Mouse (Mus musculus) forebrain, embryonic 16.5 days (tissue): ENCODE measurements around the gene Aff1. TPM values are rescaled to one million over a fixed set of nuclear protein-coding genes. Genes with fewer than 3 reads are reported as not detected.

Source experiments
- ATAC-seq: fragments of 200-750 bp; cut with Nextera tagmentation; 2 replicates; pipeline ENCODE4 v1.8.0; 2017; ENCODE audit warnings: mild to moderate bottlenecking, moderate library complexity
- H3K27ac ChIP-seq: fragments of 300-500 bp; sonication (generic); 2 replicates; pipeline ENCODE4 v1.5.1; 2014; ENCODE audit warnings: low read length, control low read depth
- H3K27me3 ChIP-seq: fragments of 300-500 bp; sonication (generic); replicated peaks from 2 replicates; pipeline ENCODE4 v1.6.1; 2014; ENCODE audit warnings: low read length; ENCODE audit not compliant: control insufficient read depth, insufficient read depth
- H3K36me3 ChIP-seq: fragments of 300-500 bp; sonication (generic); 2 replicates; pipeline ENCODE4 v1.6.1; 2014; ENCODE audit not compliant: control insufficient read depth, insufficient read depth
- H3K4me1 ChIP-seq: fragments of 300-500 bp; sonication (generic); replicated peaks from 2 replicates; pipeline ENCODE4 v1.6.1; 2014; ENCODE audit warnings: low read length; ENCODE audit not compliant: control insufficient read depth, insufficient read depth
- H3K4me2 ChIP-seq: fragments of 300-500 bp; sonication (generic); 2 replicates; pipeline ENCODE4 v1.6.1; 2014; ENCODE audit warnings: mild to moderate bottlenecking, low read length, control low read depth
- H3K4me3 ChIP-seq: fragments of 300-500 bp; sonication (generic); replicated peaks from 2 replicates; pipeline ENCODE4 v1.5.1; 2014; ENCODE audit warnings: mild to moderate bottlenecking, low read length, control low read depth
- H3K9ac ChIP-seq: fragments of 300-500 bp; sonication (generic); replicated peaks from 2 replicates; pipeline ENCODE4 v1.6.1; 2014; ENCODE audit warnings: low read depth, low read length, control low read depth
- H3K9me3 ChIP-seq: fragments of 300-500 bp; sonication (generic); 2 replicates; pipeline ENCODE4 v1.6.1; 2016; ENCODE audit warnings: low read length; ENCODE audit not compliant: control insufficient read depth
- WGBS: fragments of 180-500 bp; shearing (Covaris S2); extraction: QIAGEN DNeasy Blood & Tissue Kit; methylation state at CpG from one replicate; pipeline ENCODE4 v1.1.7; 2014; 5-methylcytosine and 5-hydroxymethylcytosine counted together
- polyA plus RNA-seq: library from polyadenylated mRNA; unstranded; fragments of >200 nt; fragmentation: Nextera tagmentation; extraction: Ambion mirVana; gene quantifications from 2 replicates; pipeline ENCODE4 v1.2.1, GENCODE M21; 2015

Gene Aff1
- polyA plus RNA-seq, 1 experiment from 2014 or later: 1.5 TPM

DNA sequence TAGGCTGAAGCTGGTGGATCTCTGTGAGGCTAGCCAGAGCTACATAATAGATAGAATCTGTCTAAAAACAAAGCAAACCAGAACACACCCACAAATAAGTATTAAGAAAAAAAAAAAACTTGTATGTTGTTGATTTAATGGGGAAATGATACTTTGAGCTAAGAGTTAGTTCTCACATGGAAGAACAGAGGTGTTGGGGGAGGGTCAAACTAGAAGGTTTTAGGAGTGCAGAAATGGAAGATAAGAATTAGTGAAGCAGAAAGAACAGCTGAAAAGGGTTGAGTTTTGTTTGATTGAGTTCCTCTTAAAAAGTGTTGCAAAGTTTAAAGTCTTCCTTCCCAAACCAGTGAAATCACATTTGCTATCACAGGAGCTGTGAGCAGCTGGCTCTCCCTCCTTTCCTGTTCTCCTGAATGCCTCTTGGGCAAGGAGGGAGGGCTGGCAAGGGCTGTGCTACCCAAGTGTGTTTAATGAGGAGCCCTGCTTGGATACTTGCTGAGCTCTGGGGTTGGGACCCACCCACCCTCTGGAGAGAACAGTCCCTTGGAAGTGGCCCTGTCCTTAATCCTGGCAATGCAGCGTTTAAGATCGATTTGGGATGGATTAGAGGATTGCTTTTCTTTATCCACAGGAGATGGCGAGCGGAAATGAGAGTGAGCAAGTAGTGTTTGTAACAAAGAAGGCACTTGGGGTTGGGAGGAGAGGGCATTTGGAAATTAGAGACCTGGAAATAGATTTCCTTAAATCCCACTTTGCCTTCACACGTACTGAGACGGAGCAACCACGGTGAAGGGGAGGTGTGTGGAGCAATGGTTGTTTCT, 57.5 kb downstream of the Aff1 start:
- H3K9me3 ChIP-seq: no peaks in the 10 kb centered on the region
- peaks cover 8% of the 10 kb centered on the region for H3K4me1 ChIP-seq
- 30% methylated on average over 7 of the region's 7 CpGs for WGBS
- H3K9ac ChIP-seq: no peak overlapping the region
- H3K27me3 ChIP-seq: no peaks in the 10 kb centered on the region; the same call in 1 of the 2 replicates
- no peaks in the 10 kb centered on the region for H3K36me3 ChIP-seq
- no peak for ATAC-seq
- no peak overlapping the region for H3K27ac ChIP-seq
- no peak overlapping the region for H3K4me3 ChIP-seq
- no peak overlapping the region for H3K4me2 ChIP-seq

DNA sequence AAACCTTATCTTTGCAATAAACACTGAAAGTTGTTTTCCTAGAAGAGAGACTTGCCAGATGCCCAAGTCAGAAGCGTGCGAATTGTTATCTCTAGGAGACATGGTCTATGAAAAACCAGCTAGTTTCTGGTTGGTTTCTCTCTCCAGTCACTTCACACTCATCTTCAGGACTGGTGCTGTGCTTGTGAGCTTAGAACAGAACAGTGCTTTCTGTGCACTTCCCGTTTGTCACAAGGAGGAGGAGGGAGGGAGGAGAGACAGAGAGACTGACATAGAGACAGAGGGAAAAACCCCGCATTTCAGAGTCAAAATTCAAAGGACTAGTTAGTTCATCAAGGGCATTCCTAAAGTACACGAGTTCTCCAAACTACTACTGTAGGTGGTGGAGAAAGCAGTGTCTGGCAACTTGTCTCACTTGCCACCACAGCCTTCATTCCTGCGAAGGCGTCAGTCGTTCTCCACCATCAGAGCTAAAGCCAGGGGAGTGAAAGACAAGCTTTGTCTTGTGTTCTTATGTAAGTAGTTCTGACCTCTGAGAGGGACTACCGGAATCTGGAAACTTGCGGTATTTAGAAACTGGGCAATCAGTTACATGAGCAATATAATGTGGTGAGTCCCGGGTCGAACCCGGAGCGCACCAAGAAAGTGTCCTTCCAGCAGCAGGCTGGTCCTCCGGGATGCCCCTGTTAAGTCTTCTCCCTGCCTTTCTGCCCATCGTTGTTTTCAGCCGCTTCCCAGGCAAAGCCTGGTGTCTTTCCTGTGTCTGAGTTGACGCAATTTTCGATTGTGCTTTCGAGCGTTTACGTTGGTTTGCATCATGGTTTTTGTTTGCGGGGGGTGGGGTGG, 60.7 kb downstream of the Aff1 start:
- peak overlapping the region; percentile 56 for H3K4me2 ChIP-seq
- 5% methylated on average over 23 of the region's 23 CpGs for WGBS
- no peak; the same call in 1 of the 2 replicates for ATAC-seq
- H3K27me3 ChIP-seq: 0 out of 2 replicates have a peak, but pooled peaks cover 3% of the 10 kb centered on the region
- peaks cover 11% of the 10 kb centered on the region for H3K4me1 ChIP-seq
- no peaks in the 10 kb centered on the region for H3K9me3 ChIP-seq
- no peak overlapping the region; the same call in 1 of the 2 replicates for H3K27ac ChIP-seq
- no peaks in the 10 kb centered on the region for H3K36me3 ChIP-seq
- H3K4me3 ChIP-seq: peak overlapping the region; percentile 77
- H3K9ac ChIP-seq: peak overlapping the region; percentile 75

DNA sequence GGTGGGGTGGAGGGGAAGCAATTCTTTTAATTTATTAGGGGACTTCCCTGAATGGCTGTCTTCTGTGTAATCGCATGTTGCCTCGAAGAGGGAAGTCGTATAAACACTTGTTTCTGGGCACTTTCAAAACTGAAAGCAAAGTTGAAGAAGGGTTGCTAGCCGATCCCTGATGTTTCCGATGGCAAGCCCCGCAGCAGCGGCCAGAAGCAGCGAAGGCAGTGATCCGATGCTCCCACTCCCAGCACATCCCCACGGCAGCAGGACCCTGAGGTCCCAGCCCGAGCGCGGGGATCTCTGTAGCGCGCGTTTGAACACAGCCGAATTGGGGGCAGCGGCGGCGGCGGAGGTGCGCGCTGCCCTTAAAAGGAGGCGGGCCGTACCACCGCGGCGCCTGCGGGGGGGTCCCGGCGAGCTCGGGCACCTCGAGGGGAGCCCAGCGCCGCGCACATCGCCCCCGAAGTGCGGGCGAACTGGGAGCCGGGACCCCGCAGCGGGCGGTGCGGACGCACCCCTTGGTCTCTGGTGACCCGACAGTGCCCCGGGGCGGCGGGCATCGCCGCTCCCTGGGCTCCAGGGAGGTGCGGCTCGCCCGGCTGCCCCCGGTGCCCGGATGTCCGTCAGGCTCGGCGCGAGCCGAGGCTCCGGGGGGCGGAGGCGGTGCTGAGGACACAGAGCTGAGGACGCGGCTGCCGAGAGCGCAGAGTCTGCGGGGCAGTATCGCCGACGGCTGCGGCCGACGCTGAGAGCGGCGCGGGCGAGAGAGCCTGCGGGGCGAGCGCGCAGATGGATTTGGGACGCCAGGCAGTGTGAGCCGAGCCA, 61.5 kb downstream of the Aff1 start:
- Histone ChIP-seq H3K9ac (peak overlapping the region; percentile 75), H3K4me2 (peak overlapping the region; percentile 56), H3K4me1 (peaks cover 11% of the 10 kb centered on the region), H3K27ac (peak overlapping the region; percentile 62), H3K4me3 (peak overlapping the region; percentile 77), H3K27me3 (0 out of 2 replicates have a peak, but pooled peaks cover 3% of the 10 kb centered on the region), H3K9me3 (no peaks in the 10 kb centered on the region), H3K36me3 (no peaks in the 10 kb centered on the region)
- ATAC-seq: peak; percentile 96
- under 1% methylated on average over 78 of the region's 86 CpGs for WGBS

DNA sequence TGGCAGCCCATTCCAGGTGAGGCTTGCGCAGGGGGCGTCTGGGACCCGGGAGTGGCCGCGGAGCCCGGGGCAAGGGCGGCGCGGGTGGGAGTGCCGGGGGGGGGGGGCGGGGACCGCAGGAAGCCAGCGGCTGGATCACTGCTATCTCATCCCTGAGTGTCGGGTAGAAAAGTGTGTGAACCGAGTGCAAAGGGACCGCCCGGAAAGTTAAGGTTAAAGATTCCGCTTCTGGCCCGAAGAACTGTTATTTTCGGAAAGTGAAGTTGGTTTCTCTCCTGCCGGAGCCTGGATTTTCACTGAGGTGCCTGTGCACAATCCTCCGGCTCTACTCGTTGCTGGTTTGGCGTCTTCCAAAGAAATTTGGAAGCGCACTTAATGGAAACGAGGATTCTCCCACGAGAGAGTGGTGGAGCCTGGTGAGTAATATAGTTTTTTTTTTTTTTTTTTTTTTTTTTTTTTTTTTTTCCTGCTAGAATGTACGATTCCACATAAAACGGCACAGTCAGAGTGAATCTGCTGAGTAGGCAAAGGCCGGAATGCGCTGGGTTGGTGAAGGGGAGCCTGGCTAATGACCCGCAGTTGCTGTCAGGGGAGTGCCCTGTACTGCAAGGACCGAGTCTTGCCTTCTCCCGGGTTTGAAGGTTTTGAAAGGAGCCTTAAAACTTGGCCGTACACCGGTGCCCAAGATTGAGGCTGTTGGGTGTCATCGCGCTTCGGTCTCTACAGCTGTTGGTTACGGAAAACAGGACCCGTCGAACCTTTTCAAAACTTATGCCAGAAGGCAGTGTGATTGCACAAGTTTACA, 62.4 kb downstream of the Aff1 start:
- H3K4me2 ChIP-seq: peak overlapping the region; percentile 56

DNA sequence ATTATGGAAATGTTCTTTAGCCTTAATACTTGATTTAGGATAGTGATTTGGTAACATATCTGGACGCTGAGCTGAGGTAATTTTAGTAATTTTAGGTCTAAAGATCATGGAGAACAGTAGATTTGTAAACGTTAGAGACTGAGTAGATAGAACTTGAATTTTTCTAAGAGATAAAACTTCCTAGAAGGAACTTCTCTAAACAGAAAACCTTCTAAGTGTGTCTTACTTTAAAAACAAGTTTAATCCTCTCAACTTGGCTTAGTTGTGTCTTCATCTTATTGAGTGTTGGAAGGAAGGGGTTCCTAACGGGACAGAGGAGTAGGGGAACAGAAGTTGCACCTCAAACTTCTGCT, 62.9 kb downstream of the Aff1 start:
- WGBS: 54% methylated on average over 3 of the region's 3 CpGs

More for the DNA sequence above, 62.4 kb downstream of the Aff1 start:
- no peaks in the 10 kb centered on the region for H3K9me3 ChIP-seq
- H3K4me3 ChIP-seq: peak overlapping the region; percentile 77
- H3K9ac ChIP-seq: peak overlapping the region; percentile 75
- WGBS: 4% methylated on average over 36 of the region's 42 CpGs
- peaks cover 11% of the 10 kb centered on the region for H3K4me1 ChIP-seq
- no peak; the same call in 1 of the 2 replicates for ATAC-seq
- H3K27ac ChIP-seq: peak overlapping the region; percentile 62
- 0 out of 2 replicates have a peak, but pooled peaks cover 3% of the 10 kb centered on the region for H3K27me3 ChIP-seq
- H3K36me3 ChIP-seq: no peaks in the 10 kb centered on the region

GRCm38 (mm10) chr5:103756231-103756714, 64.1 kb downstream of the Aff1 start:
- H3K27ac ChIP-seq: no peak overlapping the region
- no peak for ATAC-seq
- H3K9ac ChIP-seq: no peak overlapping the region
- no peaks in the 10 kb centered on the region for H3K9me3 ChIP-seq
- no peak overlapping the region for H3K4me2 ChIP-seq
- 73% methylated on average over 6 of the region's 6 CpGs for WGBS
- H3K27me3 ChIP-seq: 0 out of 2 replicates have a peak, but pooled peaks cover 3% of the 10 kb centered on the region
- peaks cover 23% of the 10 kb centered on the region for H3K4me1 ChIP-seq
- H3K36me3 ChIP-seq: no peaks in the 10 kb centered on the region
- no peak overlapping the region for H3K4me3 ChIP-seq

More for the DNA sequence above, 62.9 kb downstream of the Aff1 start:
- H3K36me3 ChIP-seq: no peaks in the 10 kb centered on the region
- H3K27ac ChIP-seq: no peak overlapping the region
- peak overlapping the region; percentile 77 for H3K4me3 ChIP-seq
- H3K27me3 ChIP-seq: 0 out of 2 replicates have a peak, but pooled peaks cover 3% of the 10 kb centered on the region
- H3K9ac ChIP-seq: no peak overlapping the region
- peaks cover 14% of the 10 kb centered on the region for H3K4me1 ChIP-seq
- no peak for ATAC-seq
- H3K4me2 ChIP-seq: peak overlapping the region; percentile 56
- H3K9me3 ChIP-seq: no peaks in the 10 kb centered on the region

GRCm38 (mm10) chr5:103758491-103758890, 66.3 kb downstream of the Aff1 start:
- no peak overlapping the region for H3K4me2 ChIP-seq
- H3K27ac ChIP-seq: no peak overlapping the region
- H3K4me1 ChIP-seq: peaks cover 19% of the 10 kb centered on the region
- H3K9ac ChIP-seq: no peak overlapping the region
- H3K4me3 ChIP-seq: no peak overlapping the region
- H3K9me3 ChIP-seq: no peaks in the 10 kb centered on the region
- ATAC-seq: no peak
- H3K27me3 ChIP-seq: 0 out of 2 replicates have a peak, but pooled peaks cover 3% of the 10 kb centered on the region
- no peaks in the 10 kb centered on the region for H3K36me3 ChIP-seq
- 80% methylated on average over 4 of the region's 4 CpGs for WGBS
